Mouse (Mus musculus) regulatory T cell (primary cell): Measurements from ENCODE around the gene Tmem171.

Source experiments
- in situ Hi-C: fragments of 300-600 bp; cut with MboI, MseI; formaldehyde crosslinking; loops from one replicate; pipeline ENCODE4 v1.15.1; 2025; ENCODE audit warnings: high pct_unique_total_duplicates

Tmem171 gene

GRCm38 (mm10) chr13:98695546-98695945 lies 912 bp upstream of the Tmem171 start:
- in situ Hi-C loops, result loop anchor here (10.0 kb wide), 1 partner anchor 881 kb away; no protein-coding TSS in a partner anchor

GRCm38 (mm10) chr13:98693316-98693715 lies 1.3 kb downstream of the Tmem171 start:
- in situ Hi-C loops, result loop anchor here (10.0 kb wide), 1 partner anchor 879 kb away; no protein-coding TSS in a partner anchor

- in situ Hi-C loops, result loop anchor here (10.0 kb wide), 1 partner anchor 877 kb away; no protein-coding TSS in a partner anchor
Observed at GRCm38 (mm10) chr13:98691956-98692515, 2.6 kb downstream of the Tmem171 start.

DNA sequence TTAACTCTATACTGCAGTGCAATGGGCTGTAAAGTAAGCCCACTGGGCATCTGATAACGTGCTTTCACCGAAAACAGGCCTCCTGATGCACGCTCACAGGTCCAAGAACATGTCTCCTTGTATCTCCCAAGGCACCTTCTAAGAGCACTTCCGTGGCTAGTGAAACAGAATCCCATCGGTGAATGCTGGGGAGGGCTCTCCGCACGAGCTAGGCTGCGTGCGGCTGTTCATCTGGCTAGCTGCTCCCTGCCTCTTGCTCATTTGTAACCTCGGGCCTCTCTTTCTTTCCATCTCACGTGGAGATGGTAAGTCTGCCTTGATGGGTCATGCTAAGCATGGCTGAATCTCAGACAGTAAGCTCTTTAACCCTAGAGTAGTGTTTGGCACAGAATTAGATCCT lies 3.7 kb downstream of the Tmem171 start:
- in situ Hi-C loops, result loop anchor here (10.0 kb wide), 1 partner anchor 876 kb away; no protein-coding TSS in a partner anchor

GRCm38 (mm10) chr13:98689605-98690290 lies 4.9 kb downstream of the Tmem171 start:
- in situ Hi-C loops, result loop anchor here (5.0 to 10.0 kb wide), 2 partner anchors 47 to 875 kb away; no protein-coding TSS in a partner anchor

DNA sequence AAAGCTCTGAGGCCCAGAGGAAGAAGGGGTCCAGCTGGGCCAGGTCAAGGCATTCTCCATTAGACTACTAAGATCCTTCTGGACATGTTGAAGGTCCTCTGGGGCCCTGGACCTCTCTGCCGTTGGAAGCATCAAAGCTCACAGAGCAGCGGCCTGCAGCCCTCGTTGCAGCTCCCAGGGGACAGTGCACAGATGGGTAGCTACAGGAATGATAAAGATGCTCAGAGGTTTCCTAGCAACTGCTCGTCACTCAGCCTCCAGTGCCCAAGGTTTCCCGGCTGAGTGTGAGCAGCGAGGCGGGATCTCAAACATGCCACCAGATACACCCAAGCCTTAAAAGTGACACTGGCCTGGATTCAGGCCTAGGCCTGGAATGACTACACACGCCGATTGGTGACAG lies 6.7 kb downstream of the Tmem171 start:
- in situ Hi-C loops, result loop anchor here (5.0 kb wide), 1 partner anchor 46 kb away; no protein-coding TSS in a partner anchor

GRCm38 (mm10) chr13:98684144-98684900 lies 10.3 kb downstream of the Tmem171 start:
- in situ Hi-C loops, result no loop called here

DNA sequence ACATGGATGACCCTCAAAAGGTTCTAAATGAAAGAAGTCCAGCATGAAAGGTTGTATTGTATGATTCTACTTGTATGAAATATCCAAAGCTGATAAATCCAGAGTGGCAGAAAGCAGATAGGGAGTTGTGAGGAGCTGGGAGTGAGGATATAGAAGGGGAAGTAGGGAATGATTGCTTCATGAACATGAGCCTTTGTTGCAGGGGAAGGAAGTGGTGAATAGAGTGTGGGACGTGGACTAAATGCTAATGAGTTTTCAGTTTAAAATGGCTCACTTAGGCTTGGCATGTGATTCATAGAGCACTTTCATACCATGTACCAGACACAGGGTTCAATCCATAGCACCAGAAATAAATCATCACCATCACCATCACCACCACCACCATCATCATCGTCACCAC lies 11.2 kb downstream of the Tmem171 start:
- in situ Hi-C loops, result no loop called here

DNA sequence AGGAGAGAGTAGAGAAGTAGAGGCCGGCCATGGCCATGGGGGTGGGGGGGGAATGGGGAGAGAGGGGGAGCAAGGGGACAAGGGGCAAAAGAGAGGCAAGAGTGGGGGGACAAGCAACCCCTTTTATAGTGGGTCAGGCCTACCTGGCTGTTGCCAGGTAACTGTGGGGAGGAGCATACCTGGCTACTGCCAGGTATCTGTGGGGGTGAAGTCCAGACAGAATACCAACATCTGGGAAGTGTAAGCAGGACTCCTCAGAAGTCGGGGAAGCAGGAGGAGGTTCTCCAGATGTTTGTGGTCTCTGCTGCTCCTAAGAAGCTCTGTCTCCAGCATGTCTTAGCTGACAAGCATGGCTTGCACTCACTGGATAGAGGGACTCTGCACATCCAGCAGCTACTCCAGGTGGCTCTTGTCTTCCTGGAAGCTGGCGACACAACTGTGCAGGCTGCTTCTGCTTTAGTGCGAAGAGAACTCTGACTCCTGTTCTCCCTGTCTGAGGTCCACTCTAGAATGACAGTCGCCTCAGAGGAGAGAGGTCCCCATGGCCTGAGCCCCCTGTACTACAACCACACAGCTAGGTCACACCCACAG lies 14.1 kb downstream of the Tmem171 start:
- in situ Hi-C loops, result no loop called here

- in situ Hi-C loops, result no loop called here
Observed at GRCm38 (mm10) chr13:98679631-98680041, 15.0 kb downstream of the Tmem171 start.

- in situ Hi-C loops, result no loop called here
Observed at GRCm38 (mm10) chr13:98679230-98679629, 15.4 kb downstream of the Tmem171 start.

- in situ Hi-C loops, result no loop called here
Observed at GRCm38 (mm10) chr13:98673922-98674321, 20.7 kb downstream of the Tmem171 start.

GRCm38 (mm10) chr13:98669296-98669695 lies 25.3 kb downstream of the Tmem171 start:
- in situ Hi-C loops, result no loop called here

- in situ Hi-C loops, result no loop called here
Observed at GRCm38 (mm10) chr13:98667316-98667715, 27.3 kb downstream of the Tmem171 start.

DNA sequence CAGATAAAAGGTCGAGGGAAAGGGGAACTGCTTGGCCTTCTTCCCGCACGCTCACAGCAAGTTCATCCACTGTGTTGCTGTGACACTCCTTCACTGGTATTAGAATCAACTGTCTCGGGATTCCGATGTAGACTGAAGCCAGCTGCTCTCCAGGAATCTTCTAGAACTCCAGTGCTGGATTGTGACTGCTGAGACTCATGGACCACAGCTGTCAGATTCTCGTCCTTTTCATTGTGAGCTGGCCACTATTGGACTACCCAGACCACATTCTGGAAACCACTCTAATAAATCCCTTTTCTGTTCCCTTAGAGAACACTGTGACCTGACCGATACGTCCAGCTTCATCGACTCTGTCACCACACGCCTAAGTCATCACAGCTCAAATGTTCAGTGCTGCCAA lies 29.4 kb downstream of the Tmem171 start:
- in situ Hi-C loops, result no loop called here

GRCm38 (mm10) chr13:98662173-98662675 lies 32.4 kb downstream of the Tmem171 start:
- in situ Hi-C loops, result no loop called here

- in situ Hi-C loops, result no loop called here
Observed at GRCm38 (mm10) chr13:98656034-98656471, 38.6 kb downstream of the Tmem171 start.

DNA sequence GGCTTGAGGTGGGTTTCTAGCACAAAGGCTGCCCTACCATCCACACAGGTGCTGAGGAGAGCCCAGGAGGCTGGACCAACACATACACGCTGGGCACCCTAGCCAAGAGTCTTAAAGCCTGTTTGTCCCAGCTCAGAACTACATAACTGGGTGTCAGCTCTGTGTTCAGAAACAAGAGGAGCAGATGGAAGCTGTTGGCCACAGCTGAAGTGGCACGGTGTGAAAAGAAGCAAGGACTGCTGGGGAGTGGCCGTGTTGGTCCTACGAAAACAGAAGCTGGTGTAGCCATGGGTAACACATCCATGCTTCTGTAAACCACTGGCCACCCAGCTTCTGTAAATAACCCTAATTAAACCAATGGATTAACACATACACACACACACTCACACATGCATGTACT lies 39.3 kb downstream of the Tmem171 start:
- in situ Hi-C loops, result no loop called here

DNA sequence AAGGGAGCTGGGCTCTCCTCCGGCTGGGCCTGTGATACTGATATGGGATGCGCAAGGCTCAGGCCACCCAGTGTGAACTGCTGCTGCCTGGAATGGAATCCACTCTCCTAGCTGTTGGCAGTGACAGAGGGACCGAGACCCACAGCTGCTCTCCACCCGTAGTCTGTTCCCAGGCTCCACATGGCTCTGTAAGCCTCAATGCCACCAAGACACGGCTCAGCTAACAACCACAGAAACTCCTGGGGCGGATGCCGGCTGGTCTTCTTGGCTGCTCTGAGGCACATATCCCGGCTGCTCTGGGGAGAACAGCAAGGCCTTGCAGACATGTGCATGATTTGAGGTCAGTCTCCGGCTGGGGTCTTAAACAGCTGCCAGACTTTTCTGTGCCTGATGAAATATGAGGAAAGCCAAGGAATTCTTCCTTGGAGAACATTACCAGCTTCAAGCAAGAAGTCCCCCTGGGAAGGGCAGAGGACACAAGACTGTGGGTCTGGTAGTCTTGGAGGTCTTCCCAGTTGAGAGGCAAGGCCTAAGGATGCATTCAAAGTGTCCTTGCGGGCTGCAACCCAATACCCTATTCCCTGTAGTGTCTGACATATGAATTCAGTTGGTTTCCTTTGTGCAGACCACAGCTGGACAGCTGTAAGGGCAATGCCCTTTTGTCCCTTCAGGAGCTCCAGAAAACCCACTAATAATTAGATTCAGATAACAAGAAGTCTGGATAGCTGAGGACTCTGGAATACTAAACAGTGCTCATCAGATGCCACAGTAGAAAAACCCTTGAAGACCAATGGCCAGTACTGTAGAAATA lies 40.3 kb downstream of the Tmem171 start:
- in situ Hi-C loops, result no loop called here

DNA sequence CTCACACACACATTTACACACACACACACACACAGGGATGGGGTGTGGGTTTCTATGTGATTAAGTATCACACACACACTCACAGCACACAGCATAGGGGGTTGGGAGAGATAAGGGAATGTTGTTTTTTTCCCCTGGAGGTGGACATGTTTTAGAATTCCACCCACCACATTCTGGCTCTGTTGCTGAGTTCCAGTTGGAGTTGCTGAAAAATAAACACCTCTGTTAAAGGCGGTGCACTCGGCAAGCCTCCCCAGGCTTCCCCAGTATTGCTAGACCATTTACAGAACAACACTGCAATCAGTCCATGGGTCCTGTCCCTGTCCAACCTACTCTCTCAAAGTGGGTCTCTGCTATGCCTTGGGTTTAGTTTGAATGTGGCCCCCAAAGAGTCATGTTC lies 42.4 kb downstream of the Tmem171 start:
- in situ Hi-C loops, result no loop called here
